Mouse (Mus musculus) effector memory CD4-positive, alpha-beta T cell, adult 5 months (primary cell): ENCODE results near the gene Guf1. TPM values are rescaled to one million over a fixed set of nuclear protein-coding genes. Genes with fewer than 3 reads are reported as not detected.

Experiments used
- polyA plus RNA-seq: library from polyadenylated mRNA; unstranded; fragments of 100-300 nt; shearing (Covaris generic); gene quantifications from one replicate; pipeline ENCODE4 v1.2.1, GENCODE M21; 2017

The Guf1 gene
- 27.3 TPM for polyA plus RNA-seq

DNA sequence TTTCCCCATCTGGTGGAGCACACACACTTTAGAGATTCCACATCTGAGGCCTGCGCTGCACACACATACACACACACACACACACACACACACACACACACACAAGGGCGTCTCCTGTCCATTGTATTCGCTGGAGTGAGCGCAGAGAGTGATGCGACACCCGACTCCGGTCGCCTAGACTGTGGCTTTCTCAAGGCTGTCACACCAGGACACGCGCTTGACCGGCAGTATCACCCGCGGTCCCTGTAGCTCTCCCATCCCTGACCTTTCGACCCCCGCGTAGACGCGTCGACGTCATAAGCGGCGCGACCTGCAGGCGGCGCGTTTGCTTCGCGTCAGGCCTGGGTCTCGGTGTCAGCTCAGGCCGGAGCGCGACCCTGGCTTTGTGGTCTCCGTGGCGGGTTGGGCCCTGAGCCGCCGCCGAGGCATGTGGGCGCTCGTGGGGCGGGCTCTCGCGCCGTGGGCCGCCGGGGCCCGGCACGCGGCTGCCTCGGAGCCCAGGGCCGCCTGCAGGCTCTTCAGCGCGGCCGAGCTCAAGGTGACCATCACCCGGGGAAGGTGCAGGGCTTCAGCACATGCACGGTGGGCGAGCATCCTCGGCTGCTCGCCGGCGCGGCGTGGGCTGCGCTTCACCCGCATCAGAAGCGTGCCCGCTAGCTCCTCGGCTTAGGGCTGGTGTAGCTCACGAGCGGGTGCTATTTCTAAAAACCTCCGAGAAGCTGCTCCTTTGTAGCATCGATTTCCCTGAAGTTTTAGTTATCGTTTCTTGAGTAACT, at the start of gene Guf1:
TSS of gene Guf1 (plus strand) at position 296 of the 776 bp plus-strand sequence.

DNA sequence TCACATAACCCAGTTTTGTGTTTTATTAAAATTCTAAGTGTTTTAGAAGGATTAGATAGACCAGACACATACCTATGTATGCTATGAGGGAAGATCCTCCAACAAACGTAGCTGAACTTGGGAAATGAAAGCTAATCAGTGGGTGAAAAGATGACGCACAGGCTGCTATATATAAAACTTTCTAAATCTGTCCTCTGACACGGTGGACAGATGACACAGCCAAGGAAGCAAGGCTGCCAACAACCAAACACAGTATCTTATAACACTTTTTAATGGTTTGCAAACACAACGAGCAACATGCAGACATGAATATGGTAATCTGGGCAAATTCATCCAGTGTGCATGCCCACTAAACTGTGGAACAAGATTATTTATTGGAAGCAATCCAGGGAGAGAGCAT, 14.2 kb upstream of the Guf1 start, which contains the start of gene Yipf7:
TSS of gene Yipf7 (minus strand) at position 160 of the 400 bp plus-strand sequence.

DNA sequence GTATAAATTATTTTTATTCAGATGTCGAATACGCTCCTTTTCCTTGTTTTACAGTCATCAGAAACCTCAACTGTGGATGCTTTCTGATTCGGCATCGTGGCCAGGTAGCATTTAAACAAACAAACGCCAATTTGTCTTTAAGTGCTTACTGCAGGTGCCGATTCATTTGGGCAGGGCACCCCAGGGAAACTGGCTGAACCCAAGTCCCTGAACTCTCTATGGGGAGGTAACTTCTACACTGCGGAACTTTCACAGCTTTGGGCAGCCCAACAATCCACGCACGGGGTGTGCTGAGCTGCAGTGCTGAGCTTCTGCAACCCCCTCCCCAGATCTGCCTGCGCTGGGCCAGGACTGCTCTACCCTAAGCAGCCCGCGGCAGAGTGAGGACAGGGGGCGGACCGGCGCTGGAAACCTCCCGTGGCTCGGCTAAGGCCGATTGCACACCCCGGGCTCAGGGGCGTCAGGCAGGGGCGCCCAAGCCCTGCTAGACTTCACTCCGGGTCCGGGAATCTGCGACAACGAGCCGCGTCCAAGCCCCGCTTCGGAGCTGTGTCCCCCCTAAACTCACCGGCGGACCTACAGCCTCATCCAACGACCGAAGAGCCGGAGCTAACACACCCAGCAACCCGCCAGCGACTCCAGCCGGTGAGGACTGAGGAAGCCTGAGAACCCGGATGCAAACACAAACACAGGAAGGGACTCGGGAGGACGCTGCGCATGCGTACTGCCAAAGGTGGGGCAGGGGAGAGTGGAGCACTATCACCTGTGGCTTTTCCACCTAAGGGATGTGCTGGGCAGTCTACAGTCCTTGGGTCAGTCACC, 35.1 kb downstream of the Guf1 start, which contains the start of gene Gnpda2:
TSS of gene Gnpda2 (minus strand) at position 701 of the 822 bp plus-strand sequence.

Other genes starting within 250 kb of the Guf1 start
- gene Kctd8, start 215.2 kb upstream of the Guf1 start, polyA plus RNA-seq, result not detected
- not detected for gene Yipf7, start 14.3 kb upstream of the Guf1 start, polyA plus RNA-seq
- 31.2 TPM for gene Gnpda2, start 35.4 kb downstream of the Guf1 start, polyA plus RNA-seq